Mouse (Mus musculus) T-helper 1 cell (primary cell): Measurements from ENCODE around the gene Dcaf8.
"Not testable (repeated sequence)": the region's sequence is repeated elsewhere in the genome, so short reads cannot be mapped to it uniquely, and the experiment has no call there.

Experiments used
- in situ Hi-C: fragments of 300-600 bp; cut with MboI, MseI; formaldehyde crosslinking; loops from one replicate; pipeline ENCODE4 v1.15.1; 2025; ENCODE audit warnings: high pct_unique_total_duplicates

Dcaf8 gene

GRCm38 (mm10) chr1:172218164-172218910 is 70.5 kb downstream of the Dcaf8 start:
- in situ Hi-C loops: no loop called here

GRCm38 (mm10) chr1:172219451-172220406 is 71.8 kb downstream of the Dcaf8 start, which contains the start of gene Casq1:
Gene Casq1, minus strand, starts transcription at chr1:172219868.
- in situ Hi-C loops: no loop called here

- in situ Hi-C loops: no loop called here
Measured at GRCm38 (mm10) chr1:172220414-172220813, 72.5 kb downstream of the Dcaf8 start.

- in situ Hi-C loops: no loop called here
Measured at GRCm38 (mm10) chr1:172221297-172222063, 73.6 kb downstream of the Dcaf8 start.

GRCm38 (mm10) chr1:172228209-172228608 is 80.3 kb downstream of the Dcaf8 start:
- in situ Hi-C loops: no loop called here

GRCm38 (mm10) chr1:172229215-172229614 is 81.3 kb downstream of the Dcaf8 start:
- in situ Hi-C loops: no loop called here

- in situ Hi-C loops: no loop called here
Measured at GRCm38 (mm10) chr1:172240945-172241708, 93.2 kb downstream of the Dcaf8 start.

- in situ Hi-C loops: no loop called here
Measured at GRCm38 (mm10) chr1:172242401-172242800, 94.5 kb downstream of the Dcaf8 start.

GRCm38 (mm10) chr1:172243547-172244205 is 95.8 kb downstream of the Dcaf8 start:
- in situ Hi-C loops: no loop called here

- in situ Hi-C loops: not testable (repeated sequence)
Measured at GRCm38 (mm10) chr1:172244645-172245044, 96.8 kb downstream of the Dcaf8 start.
